Comparison of ENCODE assay signal across 8 mouse cellular contexts in genomic region chr1:133132388-133133326, GRCm38 (mm10). TPM values are rescaled to one million over a fixed set of nuclear protein-coding genes. Genes with fewer than 3 reads are reported as not detected.
DNase-seq lines count a peak whose midpoint lies in the region; ATAC-seq and TF ChIP-seq lines count a peak whose summit lies in the region.

No protein-coding gene starts in this region.

- no peaks in the 10 kb centered on the region for H3K27me3 ChIP-seq in testis, adult 2 months (ENCODE audit: control insufficient read depth, insufficient read depth, low read length)
- H3K27me3 ChIP-seq in hindbrain, postnatal 0 days (ENCODE audit: insufficient read depth, low read length), result no peaks in the 10 kb centered on the region
- no peaks in the 10 kb centered on the region for H3K27me3 ChIP-seq in midbrain, embryonic 14.5 days (ENCODE audit: control insufficient read depth, insufficient read depth, low read length)

- peaks cover 6% of the 10 kb centered on the region; the same call in 1 of the 2 replicates for H3K36me3 ChIP-seq in testis, adult 2 months (ENCODE audit: control insufficient read depth, insufficient read depth, low read length)
- peaks cover 6% of the 10 kb centered on the region for H3K36me3 ChIP-seq in hindbrain, postnatal 0 days (ENCODE audit: insufficient read depth, low read length)
- peaks cover 12% of the 10 kb centered on the region for H3K36me3 ChIP-seq in midbrain, embryonic 14.5 days (ENCODE audit: control insufficient read depth, insufficient read depth, low read length)

- TF ChIP-seq CTCF in testis, adult 2 months (IDR thresholded peaks at IDR 0.05; ENCODE audit: control insufficient read depth, insufficient read depth, insufficient replicate concordance, low read depth, low read length), result no peak
- TF ChIP-seq CTCF in hindbrain, postnatal 0 days (IDR thresholded peaks at IDR 0.05; ENCODE audit: low read depth), result no peak

- H3K27ac ChIP-seq in testis, adult 2 months (ENCODE audit: control insufficient read depth, insufficient read depth, low read depth, low read length), result peak overlapping the region; percentile 92
- peak overlapping the region; percentile 95; the same call in 1 of the 2 replicates for H3K27ac ChIP-seq in hindbrain, postnatal 0 days
- H3K27ac ChIP-seq in midbrain, embryonic 14.5 days (replicated peaks; ENCODE audit: low read depth, low read length), result no peak overlapping the region

- H3K9ac ChIP-seq in hindbrain, postnatal 0 days (replicated peaks; ENCODE audit: low read length), result peak overlapping the region; percentile 96
- H3K9ac ChIP-seq in midbrain, embryonic 14.5 days (replicated peaks; ENCODE audit: low read length), result peak overlapping the region; percentile 79

- peak; percentile 47 for DNase-seq in CD4-positive, CD25-positive, alpha-beta regulatory T cell, adult 2 months (ENCODE audit: low read depth, low spot score)
- DNase-seq in testis, postnatal 10 days (ENCODE audit: low spot score), result no peak
- DNase-seq in hindbrain, postnatal 0 days (ENCODE audit: low spot score), result no peak
- no peak for DNase-seq in midbrain, embryonic 14.5 days
- DNase-seq in right cerebral cortex, postnatal 10 days (ENCODE audit: low spot score in 2 of 2), result no peak
- no peak for DNase-seq in ovary, postnatal 36 days (ENCODE audit: low spot score)

- TF ChIP-seq POLR2A in testis, adult 2 months (IDR thresholded peaks at IDR 0.05; ENCODE audit: control insufficient read depth, low read depth, low read length), result no peak

- no peaks in the 10 kb centered on the region for H3K9me3 ChIP-seq in hindbrain, postnatal 0 days (ENCODE audit: low read length)
- no peaks in the 10 kb centered on the region for H3K9me3 ChIP-seq in midbrain, embryonic 14.5 days (ENCODE audit: control insufficient read depth, low read length)

- ATAC-seq in CD4-positive, CD25-positive, alpha-beta regulatory T cell, adult 4 months, result no peak
- ATAC-seq in hindbrain, postnatal 0 days, result no peak
- no peak for ATAC-seq in midbrain, embryonic 14.5 days (ENCODE audit: low FRiP score, low TSS enrichment)

- 8% methylated on average over 26 of the region's 26 CpGs for WGBS in hindbrain, postnatal 0 days
- WGBS in midbrain, embryonic 14.5 days, result 13% methylated on average over 26 of the region's 26 CpGs

- H3K4me1 ChIP-seq in testis, adult 2 months (ENCODE audit: control insufficient read depth, insufficient read depth, low read length), result peaks cover 6% of the 10 kb centered on the region
- H3K4me1 ChIP-seq in hindbrain, postnatal 0 days (ENCODE audit: insufficient read depth, low read length), result peaks cover 18% of the 10 kb centered on the region
- H3K4me1 ChIP-seq in midbrain, embryonic 14.5 days (ENCODE audit: control insufficient read depth, insufficient read depth, low read length), result peaks cover 41% of the 10 kb centered on the region

- H3K4me2 ChIP-seq in hindbrain, postnatal 0 days (ENCODE audit: low read depth, low read length), result peak overlapping the region; percentile 96
- H3K4me2 ChIP-seq in midbrain, embryonic 14.5 days (ENCODE audit: low read length), result peak overlapping the region; percentile 99

- H3K4me3 ChIP-seq in testis, adult 2 months (ENCODE audit: control insufficient read depth, low read depth, low read length), result peak overlapping the region; percentile 94
- H3K4me3 ChIP-seq in hindbrain, postnatal 0 days (ENCODE audit: low read length), result peak overlapping the region; percentile 98
- H3K4me3 ChIP-seq in midbrain, embryonic 14.5 days (replicated peaks; ENCODE audit: low read depth, low read length), result peak overlapping the region; percentile 95

RNA-seq across cellular contexts. Expression of gene Ppp1r15b, which starts 1.7 kb away (rescaled TPM):
- 10 to 100 TPM; 20.6 to 21.8 TPM for polyA plus RNA-seq in CD4-positive, CD25-positive, alpha-beta regulatory T cell, adult 4 months (2017; shearing (Covaris generic))
- polyA plus RNA-seq in testis, adult 2 months (2012; rRNA removed), result 11.1 and 11.8 TPM in 2 replicates
- total RNA-seq in hindbrain, postnatal 0 days (2014; rRNA removed), result 37.4 and 46.9 TPM in 2 replicates
- 15.9 and 17.0 TPM in 2 replicates for polyA plus RNA-seq in hindbrain, postnatal 0 days (2015; fragmentation: Nextera tagmentation; extraction: Ambion mirVana)
- 18.1 and 36.2 TPM in 2 replicates for polyA plus RNA-seq in midbrain, embryonic 14.5 days (2014; fragmentation: Nextera tagmentation; extraction: Ambion mirVana)

RNA-seq across cellular contexts. Expression of gene Plekha6, which starts 31.4 kb away (rescaled TPM):
- polyA plus RNA-seq in CD4-positive, CD25-positive, alpha-beta regulatory T cell, adult 4 months (2017; shearing (Covaris generic)), result not detected
- polyA plus RNA-seq in testis, adult 2 months (2012; rRNA removed), result 97.1 and 110 TPM in 2 replicates
- total RNA-seq in hindbrain, postnatal 0 days (2014; rRNA removed), result 41.0 and 44.1 TPM in 2 replicates
- 9.7 TPM in 2 replicates for polyA plus RNA-seq in hindbrain, postnatal 0 days (2015; fragmentation: Nextera tagmentation; extraction: Ambion mirVana)
- 18.4 and 25.4 TPM in 2 replicates for polyA plus RNA-seq in midbrain, embryonic 14.5 days (2014; fragmentation: Nextera tagmentation; extraction: Ambion mirVana)

Comparison
In these comparisons a context has a peak if more than half of its experiments do, and no peak if none do; other contexts are left out.
1. RNA of gene Plekha6, which starts 31.4 kb away (polyA plus RNA-seq): 97.1 to 110 TPM in testis, adult 2 months, 18.4 to 25.4 TPM in midbrain, embryonic 14.5 days and 9.7 TPM in hindbrain, postnatal 0 days; not detected in CD4-positive, CD25-positive, alpha-beta regulatory T cell, adult 4 months; every median in the first group is over 10 times any median in the second.
2. Peak in every context shown above with its lines, with median percentiles within 50 percentile points of each other: H3K4me3 ChIP-seq.